Mouse (Mus musculus): ENCODE measurements around the gene Pip5k1c. TPM values are rescaled to one million over a fixed set of nuclear protein-coding genes. Genes with fewer than 3 reads are reported as not detected.

The Pip5k1c gene
- polyA plus RNA-seq, 1 experiment from 2014 or later = 78.5 TPM

- peaks cover 54% of the 10 kb centered on the region for H3K27me3 ChIP-seq (ENCODE audit: insufficient read depth, poor library complexity, severe bottlenecking)
- H3K9me3 ChIP-seq = no peaks in the 10 kb centered on the region
- no peak for DNase-seq (ENCODE audit: low spot score)
- H3K4me1 ChIP-seq (replicated peaks) = peaks cover 99% of the 10 kb centered on the region
- H3K27ac ChIP-seq = peak overlapping the region; percentile 80
- H3K36me3 ChIP-seq = peaks cover 56% of the 10 kb centered on the region
- 7% methylated on average over 54 of the region's 54 CpGs for WGBS
- H3K4me3 ChIP-seq = peak overlapping the region; percentile 49
These were observed 70.9 kb downstream of the Pip5k1c start for GRCm38 (mm10) chr10:81363436-81364346.

GRCm38 (mm10) chr10:81364666-81365065, 71.9 kb downstream of the Pip5k1c start:
- H3K9me3 ChIP-seq = no peaks in the 10 kb centered on the region
- H3K36me3 ChIP-seq = peaks cover 66% of the 10 kb centered on the region
- DNase-seq (ENCODE audit: low spot score) = no peak
- WGBS = 12% methylated on average over 28 of the region's 28 CpGs
- peak overlapping the region; percentile 70; the same call in 1 of the 2 replicates for H3K27ac ChIP-seq
- peaks cover 89% of the 10 kb centered on the region for H3K4me1 ChIP-seq (replicated peaks)
- peak overlapping the region; percentile 49 for H3K4me3 ChIP-seq
- peaks cover 48% of the 10 kb centered on the region for H3K27me3 ChIP-seq (ENCODE audit: insufficient read depth, poor library complexity, severe bottlenecking)

GRCm38 (mm10) chr10:81365073-81365472, 72.3 kb downstream of the Pip5k1c start:
- Histone ChIP-seq H3K4me3 (peak overlapping the region; percentile 49), H3K27ac (peak overlapping the region; percentile 70), H3K36me3 (peaks cover 67% of the 10 kb centered on the region), H3K9me3 (no peaks in the 10 kb centered on the region), H3K4me1 (replicated peaks) (peaks cover 85% of the 10 kb centered on the region), H3K27me3 (ENCODE audit: insufficient read depth, poor library complexity, severe bottlenecking) (peaks cover 44% of the 10 kb centered on the region)
- no peak for DNase-seq (ENCODE audit: low spot score)
- WGBS = 40% methylated on average over 4 of the region's 4 CpGs

GRCm38 (mm10) chr10:81365672-81366476, 73.1 kb downstream of the Pip5k1c start, which contains the start of gene 4930404N11Rik:
Gene 4930404N11Rik, minus strand, starts transcription at chr10:81365816.
- peaks cover 71% of the 10 kb centered on the region for H3K36me3 ChIP-seq
- H3K4me3 ChIP-seq = peak within 1 kb of the TSS; percentile 49
- no peaks in the 10 kb centered on the region for H3K9me3 ChIP-seq
- peak; percentile 78 for DNase-seq (ENCODE audit: low spot score)
- 15% methylated on average over 12 of the region's 12 CpGs for WGBS
- H3K4me1 ChIP-seq (replicated peaks) = peaks cover 77% of the 10 kb centered on the region
- H3K27ac ChIP-seq = peak within 1 kb of the TSS; percentile 70
- H3K27me3 ChIP-seq (ENCODE audit: insufficient read depth, poor library complexity, severe bottlenecking) = peaks cover 44% of the 10 kb centered on the region

- H3K36me3 ChIP-seq = peaks cover 72% of the 10 kb centered on the region
- H3K27me3 ChIP-seq (ENCODE audit: insufficient read depth, poor library complexity, severe bottlenecking) = peaks cover 38% of the 10 kb centered on the region
- H3K9me3 ChIP-seq = no peaks in the 10 kb centered on the region
- H3K27ac ChIP-seq = peak overlapping the region; percentile 70
- H3K4me1 ChIP-seq (replicated peaks) = peaks cover 70% of the 10 kb centered on the region
- DNase-seq (ENCODE audit: low spot score) = no peak
- WGBS = 79% methylated on average over 6 of the region's 6 CpGs
- H3K4me3 ChIP-seq = no peak overlapping the region
These were observed 73.9 kb downstream of the Pip5k1c start for GRCm38 (mm10) chr10:81366477-81367206.

GRCm38 (mm10) chr10:81367207-81367495, 74.4 kb downstream of the Pip5k1c start:
- H3K36me3 ChIP-seq = peaks cover 72% of the 10 kb centered on the region
- no peak overlapping the region for H3K27ac ChIP-seq
- H3K27me3 ChIP-seq (ENCODE audit: insufficient read depth, poor library complexity, severe bottlenecking) = peaks cover 33% of the 10 kb centered on the region
- peaks cover 68% of the 10 kb centered on the region for H3K4me1 ChIP-seq (replicated peaks)
- no peak for DNase-seq (ENCODE audit: low spot score)
- no peaks in the 10 kb centered on the region for H3K9me3 ChIP-seq
- no peak overlapping the region for H3K4me3 ChIP-seq
- 82% methylated on average over 6 of the region's 6 CpGs for WGBS

Other genes with a start within 250 kb of the Pip5k1c start
- 276 and 320 TPM in 2 replicates for gene Sgta, start 232.8 kb upstream of the Pip5k1c start, polyA plus RNA-seq (2016; fragmentation: Nextera tagmentation; extraction: Ambion mirVana)
- 85.4 and 106 TPM in 2 replicates for gene Thop1, start 222.9 kb upstream of the Pip5k1c start, polyA plus RNA-seq (2016; fragmentation: Nextera tagmentation; extraction: Ambion mirVana)
- gene Creb3l3, start 194.1 kb upstream of the Pip5k1c start, polyA plus RNA-seq (2016; fragmentation: Nextera tagmentation; extraction: Ambion mirVana) = 0.29 and 0.30 TPM in 2 replicates
- gene Map2k2, start 187.0 kb upstream of the Pip5k1c start, polyA plus RNA-seq (2016; fragmentation: Nextera tagmentation; extraction: Ambion mirVana) = 218 and 261 TPM in 2 replicates
- gene Zbtb7a, start 157.7 kb upstream of the Pip5k1c start, polyA plus RNA-seq (2016; fragmentation: Nextera tagmentation; extraction: Ambion mirVana) = 9.4 and 12.4 TPM in 2 replicates
- gene Pias4, start 125.0 kb upstream of the Pip5k1c start, polyA plus RNA-seq (2016; fragmentation: Nextera tagmentation; extraction: Ambion mirVana) = 64.1 and 72.2 TPM in 2 replicates
- 495 and 570 TPM in 2 replicates for gene Eef2, start 116.3 kb upstream of the Pip5k1c start, polyA plus RNA-seq (2016; fragmentation: Nextera tagmentation; extraction: Ambion mirVana)
- 58.3 and 75.6 TPM in 2 replicates for gene Dapk3, start 110.0 kb upstream of the Pip5k1c start, polyA plus RNA-seq (2016; fragmentation: Nextera tagmentation; extraction: Ambion mirVana)
- not detected in 2 replicates for gene 4930442H23Rik, start 109.1 kb upstream of the Pip5k1c start, polyA plus RNA-seq (2016; fragmentation: Nextera tagmentation; extraction: Ambion mirVana)
- gene Nmrk2, start 90.9 kb upstream of the Pip5k1c start, polyA plus RNA-seq (2016; fragmentation: Nextera tagmentation; extraction: Ambion mirVana) = not detected in 2 replicates
- 7.6 and 25.9 TPM in 2 replicates for gene Atcay, start 62.1 kb upstream of the Pip5k1c start, polyA plus RNA-seq (2016; fragmentation: Nextera tagmentation; extraction: Ambion mirVana)
- 5.1 and 6.7 TPM in 2 replicates for gene Zfr2, start 59.8 kb upstream of the Pip5k1c start, polyA plus RNA-seq (2016; fragmentation: Nextera tagmentation; extraction: Ambion mirVana)
- 3.9 and 4.9 TPM in 2 replicates for gene Matk, start 40.0 kb upstream of the Pip5k1c start, polyA plus RNA-seq (2016; fragmentation: Nextera tagmentation; extraction: Ambion mirVana)
- 238 and 239 TPM in 2 replicates for gene Mrpl54, start 26.0 kb upstream of the Pip5k1c start, polyA plus RNA-seq (2016; fragmentation: Nextera tagmentation; extraction: Ambion mirVana)
- 46.2 and 54.6 TPM in 2 replicates for gene Apba3, start 26.0 kb upstream of the Pip5k1c start, polyA plus RNA-seq (2016; fragmentation: Nextera tagmentation; extraction: Ambion mirVana)
- gene Tjp3, start 1.4 kb upstream of the Pip5k1c start, polyA plus RNA-seq (2016; fragmentation: Nextera tagmentation; extraction: Ambion mirVana) = 7.0 and 9.0 TPM in 2 replicates
- gene Cactin, start 28.1 kb downstream of the Pip5k1c start, polyA plus RNA-seq (2016; fragmentation: Nextera tagmentation; extraction: Ambion mirVana) = 53.2 and 58.8 TPM in 2 replicates
- 3.3 and 3.6 TPM in 2 replicates for gene Tbxa2r, start 35.8 kb downstream of the Pip5k1c start, polyA plus RNA-seq (2016; fragmentation: Nextera tagmentation; extraction: Ambion mirVana)
- not detected in 2 replicates for gene Gipc3, start 50.3 kb downstream of the Pip5k1c start, polyA plus RNA-seq (2016; fragmentation: Nextera tagmentation; extraction: Ambion mirVana)
- gene Hmg20b, start 57.5 kb downstream of the Pip5k1c start, polyA plus RNA-seq (2016; fragmentation: Nextera tagmentation; extraction: Ambion mirVana) = 111 and 128 TPM in 2 replicates
- gene Mfsd12, start 64.5 kb downstream of the Pip5k1c start, polyA plus RNA-seq (2016; fragmentation: Nextera tagmentation; extraction: Ambion mirVana) = 9.2 and 12.9 TPM in 2 replicates
- gene 4930404N11Rik, start 72.9 kb downstream of the Pip5k1c start, polyA plus RNA-seq (2016; fragmentation: Nextera tagmentation; extraction: Ambion mirVana) = 0.61 and 0.62 TPM in 2 replicates
- 138 and 143 TPM in 2 replicates for gene Fzr1, start 85.6 kb downstream of the Pip5k1c start, polyA plus RNA-seq (2016; fragmentation: Nextera tagmentation; extraction: Ambion mirVana)
- 95.8 and 98.2 TPM in 2 replicates for gene Dohh, start 91.5 kb downstream of the Pip5k1c start, polyA plus RNA-seq (2016; fragmentation: Nextera tagmentation; extraction: Ambion mirVana)
- 4.0 and 4.8 TPM in 2 replicates for gene Gm48551, start 91.5 kb downstream of the Pip5k1c start, polyA plus RNA-seq (2016; fragmentation: Nextera tagmentation; extraction: Ambion mirVana)
- gene Gm48552, start 96.0 kb downstream of the Pip5k1c start, polyA plus RNA-seq (2016; fragmentation: Nextera tagmentation; extraction: Ambion mirVana) = 1.0 and 2.5 TPM in 2 replicates
- 2.7 and 3.0 TPM in 2 replicates for gene Smim24, start 100.1 kb downstream of the Pip5k1c start, polyA plus RNA-seq (2016; fragmentation: Nextera tagmentation; extraction: Ambion mirVana)
- 10.5 and 16.0 TPM in 2 replicates for gene Nfic, start 162.7 kb downstream of the Pip5k1c start, polyA plus RNA-seq (2016; fragmentation: Nextera tagmentation; extraction: Ambion mirVana)
- 3.1 and 12.9 TPM in 2 replicates for gene Celf5, start 189.7 kb downstream of the Pip5k1c start, polyA plus RNA-seq (2016; fragmentation: Nextera tagmentation; extraction: Ambion mirVana)
- 87.4 and 92.6 TPM in 2 replicates for gene Ncln, start 203.4 kb downstream of the Pip5k1c start, polyA plus RNA-seq (2016; fragmentation: Nextera tagmentation; extraction: Ambion mirVana)
- 0.39 and 0.42 TPM in 2 replicates for gene S1pr4, start 207.2 kb downstream of the Pip5k1c start, polyA plus RNA-seq (2016; fragmentation: Nextera tagmentation; extraction: Ambion mirVana)
- 0.63 and 1.6 TPM in 2 replicates for gene Gna15, start 231.3 kb downstream of the Pip5k1c start, polyA plus RNA-seq (2016; fragmentation: Nextera tagmentation; extraction: Ambion mirVana)